Mouse (Mus musculus): Measurements from ENCODE around the gene Myo1c. TPM values are rescaled to one million over a fixed set of nuclear protein-coding genes. Genes with fewer than 3 reads are reported as not detected.

Myo1c gene
- total RNA-seq, 2 experiments from 2014 or later, result 13.4 to 17.1 TPM

DNA sequence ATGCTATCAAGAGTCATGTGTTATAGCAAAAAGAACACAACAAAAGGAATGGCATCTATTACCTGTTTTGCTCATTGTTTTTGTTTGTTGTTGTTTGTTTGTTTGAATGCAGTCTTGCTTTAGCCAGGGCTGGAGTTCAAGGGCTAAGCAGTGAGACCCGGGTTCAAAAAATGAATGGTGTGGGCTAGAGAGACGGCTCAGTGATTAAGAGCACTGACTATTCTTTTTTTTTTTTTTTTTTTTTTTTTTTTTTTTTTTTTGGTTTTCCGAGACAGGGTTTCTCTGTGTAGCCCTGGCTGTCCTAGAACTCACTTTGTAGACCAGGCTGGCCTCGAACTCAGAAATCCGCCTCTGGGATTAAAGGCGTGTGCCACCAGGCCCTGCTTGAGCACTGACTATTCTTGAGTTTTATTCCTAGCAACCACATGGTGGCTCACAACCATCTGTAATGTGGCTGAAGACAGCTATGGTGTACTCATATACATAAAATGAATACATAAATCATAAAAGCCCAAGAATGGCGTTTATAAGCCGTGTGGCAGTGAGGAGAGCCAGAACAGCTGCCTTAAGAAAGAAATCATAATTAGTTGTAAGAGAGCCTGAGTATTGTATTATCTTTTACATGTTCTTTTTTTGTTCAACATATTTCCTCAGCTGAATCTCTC is 66.5 kb downstream of the Myo1c start:
- DNase-seq, result no peak

DNA sequence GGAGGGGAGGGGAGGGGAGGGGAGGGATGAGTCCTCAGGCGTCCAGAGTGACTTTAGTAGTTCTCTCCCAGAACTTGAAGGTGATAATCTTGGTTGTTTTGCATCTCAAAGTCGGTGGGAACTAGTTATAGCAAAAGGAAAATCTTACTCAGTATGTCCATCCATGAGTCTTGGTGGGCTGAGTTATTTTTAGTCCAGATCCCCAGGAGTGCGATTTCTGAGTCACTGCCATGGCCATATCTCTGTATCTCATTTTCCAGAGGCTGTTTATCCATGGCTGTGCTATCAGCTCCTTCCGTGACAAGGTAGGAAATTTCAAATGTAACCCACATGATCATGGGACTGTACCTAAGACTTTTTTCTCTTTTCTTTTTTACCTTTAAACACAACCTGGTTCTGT is 72.0 kb downstream of the Myo1c start:
- no peak for DNase-seq

Other genes with a start within 250 kb of the Myo1c start
- 10 to 100 TPM; 12.5 to 17.0 TPM for gene Serpinf1, start 227.8 kb upstream of the Myo1c start, total RNA-seq (2021)
- under 1 TPM; 0.40 to 0.50 TPM for gene Serpinf2, start 210.9 kb upstream of the Myo1c start, total RNA-seq (2021)
- gene Wdr81, start 195.8 kb upstream of the Myo1c start, total RNA-seq (2021), result 10 to 100 TPM; 20.6 to 22.6 TPM
- under 1 TPM; 0.40 to 0.85 TPM for gene Tlcd2, start 188.8 kb upstream of the Myo1c start, total RNA-seq (2021)
- 100 to 1,000 TPM; 126 to 130 TPM for gene Prpf8, start 163.7 kb upstream of the Myo1c start, total RNA-seq (2021)
- gene Rilp, start 140.4 kb upstream of the Myo1c start, total RNA-seq (2021), result 1 to 10 TPM in 1 of 2 experiments, under 1 TPM in 1; 0.90 to 1.3 TPM
- gene Scarf1, start 137.0 kb upstream of the Myo1c start, total RNA-seq (2021), result 1 to 10 TPM; 1.1 TPM
- 10 to 100 TPM; 50.7 to 51.3 TPM for gene Slc43a2, start 118.8 kb upstream of the Myo1c start, total RNA-seq (2021)
- 100 to 1,000 TPM; 283 to 291 TPM for gene Pitpna, start 62.4 kb upstream of the Myo1c start, total RNA-seq (2021)
- 10 to 100 TPM; 46.3 to 47.0 TPM for gene Inpp5k, start 19.5 kb upstream of the Myo1c start, total RNA-seq (2021)
- gene Crk, start 28.8 kb downstream of the Myo1c start, total RNA-seq (2021), result 100 to 1,000 TPM; 129 to 137 TPM
- 1,000 to 10,000 TPM; 1,159 to 1,269 TPM for gene Ywhae, start 82.4 kb downstream of the Myo1c start, total RNA-seq (2021)
- 100 to 1,000 TPM; 100 to 102 TPM for gene Doc2b, start 145.5 kb downstream of the Myo1c start, total RNA-seq (2021)

All from layer of hippocampus, postnatal 36 days (tissue).